Mouse (Mus musculus) midbrain, embryonic 16.5 days (tissue): ENCODE measurements at regions not wholly inside any gene's neighbourhood (a gene's known extent, or its start where the extent isn't known, plus 50 kb on each side); places are given as distances from the start of the nearest gene placed in this dataset.

Source experiments
- ATAC-seq: fragments of 200-750 bp; cut with Nextera tagmentation; 2 replicates; pipeline ENCODE4 v1.8.0; 2017; ENCODE audit warnings: moderate TSS enrichment
- H3K27ac ChIP-seq: fragments of 300-500 bp; sonication (generic); 2 replicates; pipeline ENCODE4 v1.5.1; 2014; ENCODE audit warnings: mild to moderate bottlenecking, low read length, mixed read lengths
- H3K27me3 ChIP-seq: fragments of 300-500 bp; sonication (generic); 2 replicates; pipeline ENCODE4 v1.6.1; 2014; ENCODE audit warnings: low read depth, low read length, mixed read lengths; ENCODE audit not compliant: control insufficient read depth, insufficient read depth
- H3K36me3 ChIP-seq: fragments of 300-500 bp; sonication (generic); 2 replicates; pipeline ENCODE4 v1.6.1; 2014; ENCODE audit warnings: mild to moderate bottlenecking, low read length, moderate library complexity, mixed read lengths; ENCODE audit not compliant: control insufficient read depth, insufficient read depth
- H3K4me1 ChIP-seq: fragments of 300-500 bp; sonication (generic); 2 replicates; pipeline ENCODE4 v1.6.1; 2014; ENCODE audit warnings: mild to moderate bottlenecking, low read length, mixed read lengths; ENCODE audit not compliant: control insufficient read depth, insufficient read depth
- H3K4me2 ChIP-seq: fragments of 300-500 bp; sonication (generic); 2 replicates; pipeline ENCODE4 v1.6.1; 2014; ENCODE audit warnings: mild to moderate bottlenecking, low read length, mixed read lengths
- H3K4me3 ChIP-seq: fragments of 300-500 bp; sonication (generic); 2 replicates; pipeline ENCODE4 v1.5.1; 2014; ENCODE audit warnings: low read depth, mild to moderate bottlenecking, low read length, moderate library complexity, mixed read lengths
- H3K9ac ChIP-seq: fragments of 300-500 bp; sonication (generic); 2 replicates; pipeline ENCODE4 v1.6.1; 2014; ENCODE audit warnings: low read depth, low read length, mixed read lengths
- H3K9me3 ChIP-seq: fragments of 300-500 bp; sonication (generic); replicated peaks from 2 replicates; pipeline ENCODE4 v1.6.1; 2014; ENCODE audit warnings: mild to moderate bottlenecking, low read length, mixed read lengths; ENCODE audit not compliant: control insufficient read depth, poor library complexity, severe bottlenecking
- WGBS: fragments of 180-500 bp; shearing (Covaris S2); extraction: QIAGEN DNeasy Blood & Tissue Kit; methylation state at CpG from one replicate; pipeline ENCODE4 v1.1.7; 2014; 5-methylcytosine and 5-hydroxymethylcytosine counted together

DNA sequence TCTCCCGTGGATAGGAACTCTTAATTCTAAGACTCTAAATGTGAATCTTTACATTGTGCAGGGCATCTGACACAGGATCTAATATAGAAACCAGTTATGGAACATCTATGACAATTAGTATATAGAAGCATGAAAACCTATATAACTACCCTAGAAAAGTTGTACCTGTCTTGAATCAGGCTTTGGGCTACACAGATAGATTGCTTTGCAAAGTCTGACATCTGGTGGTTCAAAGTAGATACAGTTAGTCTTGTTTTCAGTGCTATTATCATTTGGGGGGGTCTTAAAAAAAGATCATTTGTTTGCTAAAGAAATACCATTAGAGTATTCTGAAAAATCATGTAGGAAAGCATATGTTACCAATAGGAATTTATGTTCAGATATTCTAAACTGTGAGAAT, 264.7 kb downstream of the Myh15 start:
- WGBS, result 90% methylated on average over 1 of the region's 1 CpGs
- H3K27ac ChIP-seq, result no peak overlapping the region
- H3K9me3 ChIP-seq, result no peaks in the 10 kb centered on the region
- H3K36me3 ChIP-seq, result no peaks in the 10 kb centered on the region
- no peaks in the 10 kb centered on the region for H3K27me3 ChIP-seq
- no peak overlapping the region for H3K4me3 ChIP-seq
- 0 out of 2 replicates have a peak, but pooled peaks have one; percentile 45 for ATAC-seq
- H3K9ac ChIP-seq, result no peak overlapping the region
- no peak overlapping the region for H3K4me2 ChIP-seq
- no peaks in the 10 kb centered on the region for H3K4me1 ChIP-seq

DNA sequence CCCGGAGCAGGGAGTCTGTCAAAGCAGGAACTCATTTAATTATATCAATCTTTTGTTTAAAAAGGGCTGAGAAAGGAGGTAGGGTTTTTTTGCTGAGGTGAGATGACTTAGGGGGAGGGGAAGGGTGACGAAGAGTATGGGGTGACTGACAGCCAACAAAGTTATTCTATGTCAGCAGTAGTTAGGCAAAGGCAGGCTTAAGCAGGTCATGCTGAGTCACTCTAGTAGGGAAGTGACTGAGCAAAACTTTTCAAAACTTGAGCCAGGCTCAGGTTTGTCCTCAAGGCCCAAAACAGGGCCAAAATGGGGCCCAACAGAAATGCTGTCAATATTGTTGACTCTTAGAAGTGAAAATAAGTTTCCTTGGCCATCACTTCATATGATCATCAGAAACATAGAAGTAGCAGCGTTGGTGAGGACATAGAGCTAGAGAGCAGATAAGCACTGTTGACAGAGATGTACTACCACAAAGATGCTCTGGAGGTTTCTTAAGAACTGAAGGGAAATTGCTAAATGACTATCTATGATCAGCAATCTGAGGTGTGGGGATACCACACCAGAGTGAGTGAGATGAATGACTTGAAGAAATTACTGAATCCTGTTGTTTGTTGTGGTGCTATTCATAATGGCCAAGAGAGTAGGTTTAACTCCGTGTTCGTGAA, 273.6 kb downstream of the Myh15 start:
- no peak for ATAC-seq
- 91% methylated on average over 5 of the region's 5 CpGs for WGBS
- H3K4me1 ChIP-seq, result no peaks in the 10 kb centered on the region
- no peak overlapping the region for H3K9ac ChIP-seq
- H3K36me3 ChIP-seq, result no peaks in the 10 kb centered on the region
- no peaks in the 10 kb centered on the region for H3K27me3 ChIP-seq
- no peak overlapping the region for H3K27ac ChIP-seq
- H3K9me3 ChIP-seq, result no peaks in the 10 kb centered on the region
- no peak overlapping the region for H3K4me3 ChIP-seq
- no peak overlapping the region for H3K4me2 ChIP-seq

DNA sequence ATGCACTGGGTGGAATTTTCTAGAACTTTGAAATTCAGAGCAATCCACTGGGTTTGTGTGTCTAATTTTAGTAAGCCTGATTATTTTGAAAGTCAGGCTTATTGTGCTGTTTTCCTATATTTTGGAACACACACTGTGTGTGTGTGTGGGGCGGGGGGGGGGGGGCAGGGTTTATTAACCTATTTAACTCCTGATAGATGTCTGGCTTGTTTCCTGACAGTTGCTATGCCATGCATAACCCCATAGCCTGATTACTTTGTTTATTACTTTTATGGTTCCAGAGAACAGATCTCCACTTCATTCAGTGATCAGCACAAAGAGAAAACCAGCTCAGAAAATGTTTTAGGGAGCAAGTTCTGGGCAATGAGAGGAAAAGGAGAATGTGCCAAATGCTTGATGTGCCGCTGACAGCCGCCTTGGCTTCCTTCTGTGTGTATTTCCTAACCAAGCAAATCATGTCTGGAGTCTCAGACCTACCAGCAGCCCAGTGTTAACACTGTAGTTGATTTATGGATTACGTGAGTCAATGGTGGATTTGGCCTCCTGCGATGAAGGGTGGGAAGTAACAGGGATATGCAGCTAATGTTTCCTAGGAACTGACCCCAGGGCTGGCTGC, 274.9 kb downstream of the Myh15 start:
- no peak overlapping the region for H3K9ac ChIP-seq
- no peak overlapping the region for H3K4me3 ChIP-seq
- H3K27ac ChIP-seq, result no peak overlapping the region
- H3K36me3 ChIP-seq, result no peaks in the 10 kb centered on the region
- H3K27me3 ChIP-seq, result no peaks in the 10 kb centered on the region
- no peak overlapping the region for H3K4me2 ChIP-seq
- H3K9me3 ChIP-seq, result no peaks in the 10 kb centered on the region
- 83% methylated on average over 5 of the region's 5 CpGs for WGBS
- no peak for ATAC-seq
- H3K4me1 ChIP-seq, result no peaks in the 10 kb centered on the region

DNA sequence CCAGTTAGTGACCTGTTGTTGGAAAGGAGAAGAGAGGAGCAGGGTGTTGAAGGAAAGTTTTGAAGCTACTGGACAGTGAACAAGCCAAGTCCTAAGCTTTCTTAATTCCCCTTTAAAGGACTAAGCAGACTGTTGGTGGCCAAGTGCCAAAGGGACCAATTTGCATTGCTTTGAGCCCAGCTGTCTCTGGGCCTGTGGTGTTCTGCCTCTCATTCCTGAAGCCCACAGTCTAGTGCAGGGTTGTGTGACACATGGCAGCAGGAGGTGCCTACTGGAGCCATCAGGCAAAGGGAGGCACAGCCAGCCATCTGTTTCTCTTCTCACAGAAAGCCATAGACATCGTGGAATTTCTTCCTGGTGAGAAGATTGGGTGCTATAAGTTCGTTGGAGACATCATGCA, 278.6 kb downstream of the Myh15 start:
- WGBS, result 57% methylated on average over 2 of the region's 2 CpGs
- no peaks in the 10 kb centered on the region for H3K36me3 ChIP-seq
- no peak overlapping the region for H3K4me2 ChIP-seq
- no peaks in the 10 kb centered on the region for H3K4me1 ChIP-seq
- H3K27me3 ChIP-seq, result no peaks in the 10 kb centered on the region
- no peaks in the 10 kb centered on the region for H3K9me3 ChIP-seq
- H3K27ac ChIP-seq, result no peak overlapping the region
- H3K9ac ChIP-seq, result no peak overlapping the region
- no peak overlapping the region for H3K4me3 ChIP-seq
- ATAC-seq, result peak; percentile 73

DNA sequence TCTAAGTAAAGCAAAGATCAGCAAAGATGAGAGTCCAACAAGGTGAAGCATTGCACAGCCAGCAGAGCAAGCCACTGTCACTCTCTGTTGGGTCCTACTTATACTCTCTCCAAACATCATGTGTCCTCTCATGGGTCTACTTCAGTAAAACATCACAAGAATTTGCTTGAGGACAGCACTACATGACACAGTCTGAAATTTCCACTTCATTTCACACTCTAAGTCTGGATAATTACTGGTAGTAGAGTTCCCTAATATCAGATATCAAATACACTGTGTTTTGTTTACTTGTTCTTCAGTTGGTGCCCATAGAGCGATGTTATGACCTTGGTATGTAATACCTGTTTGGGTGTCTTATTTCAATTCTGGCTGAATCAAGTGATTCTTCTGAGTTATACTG, 280.7 kb downstream of the Myh15 start:
- Histone ChIP-seq H3K4me1 (no peaks in the 10 kb centered on the region), H3K27me3 (no peaks in the 10 kb centered on the region), H3K36me3 (no peaks in the 10 kb centered on the region), H3K9ac (no peak overlapping the region), H3K4me2 (no peak overlapping the region), H3K9me3 (no peaks in the 10 kb centered on the region), H3K27ac (no peak overlapping the region), H3K4me3 (no peak overlapping the region)
- 100% methylated on average over 1 of the region's 1 CpGs for WGBS
- ATAC-seq, result no peak

- H3K9ac ChIP-seq, result no peak overlapping the region
- no peak overlapping the region for H3K27ac ChIP-seq
- WGBS, result 69% methylated on average over 3 of the region's 3 CpGs
- no peaks in the 10 kb centered on the region for H3K27me3 ChIP-seq
- no peak overlapping the region for H3K4me3 ChIP-seq
- 0 out of 2 replicates have a peak, but pooled peaks have one; percentile 32 for ATAC-seq
- H3K4me2 ChIP-seq, result no peak overlapping the region
- H3K36me3 ChIP-seq, result no peaks in the 10 kb centered on the region
- H3K9me3 ChIP-seq, result no peaks in the 10 kb centered on the region
- no peaks in the 10 kb centered on the region for H3K4me1 ChIP-seq
Observed at GRCm38 (mm10) chr16:49358404-49358803, 301.1 kb downstream of the Myh15 start.

DNA sequence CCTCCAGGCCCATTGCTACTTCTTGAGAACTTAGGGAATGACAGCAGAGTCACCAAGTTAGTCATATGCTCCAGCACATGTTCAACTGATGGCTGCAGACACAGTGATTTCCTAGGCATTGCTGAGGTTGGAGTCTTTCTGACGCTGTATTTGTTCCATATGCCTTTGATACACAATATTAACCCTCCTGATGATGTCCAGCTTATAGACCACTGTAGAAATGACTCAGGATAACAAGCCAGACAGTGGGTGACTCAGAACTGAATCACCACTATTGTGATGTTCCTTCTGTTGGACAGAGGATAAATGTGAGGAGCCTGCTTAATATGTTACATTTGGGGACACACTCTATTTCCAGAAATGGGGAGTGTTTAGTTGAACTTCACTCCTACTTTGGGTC, 304.4 kb downstream of the Myh15 start:
- Histone ChIP-seq H3K4me1 (no peaks in the 10 kb centered on the region), H3K9me3 (no peaks in the 10 kb centered on the region), H3K9ac (no peak overlapping the region), H3K4me2 (no peak overlapping the region), H3K4me3 (no peak overlapping the region), H3K36me3 (no peaks in the 10 kb centered on the region), H3K27ac (no peak overlapping the region), H3K27me3 (no peaks in the 10 kb centered on the region)
- WGBS, result 76% methylated on average over 1 of the region's 1 CpGs
- ATAC-seq, result no peak

DNA sequence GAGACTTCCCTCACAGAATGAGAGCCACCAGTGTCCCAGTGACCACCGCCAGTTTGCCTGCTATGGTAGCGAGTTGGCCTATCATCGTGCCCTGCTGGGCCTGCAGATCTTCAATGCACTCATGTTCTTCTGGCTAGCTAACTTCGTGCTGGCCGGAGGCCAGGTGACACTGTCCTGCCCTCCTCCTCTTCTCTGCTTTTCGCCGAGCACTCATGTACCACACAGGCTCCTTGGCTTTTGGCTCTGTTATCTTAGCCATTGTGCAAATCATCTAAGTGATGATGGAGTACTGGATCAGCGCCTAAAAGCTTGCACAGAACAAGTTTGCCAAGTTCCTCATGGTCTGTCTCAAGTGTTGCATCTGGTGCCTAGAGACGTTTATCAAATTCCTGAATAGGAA, 312.2 kb downstream of the Myh15 start:
- Histone ChIP-seq H3K4me3 (no peak overlapping the region), H3K36me3 (no peaks in the 10 kb centered on the region), H3K27ac (no peak overlapping the region), H3K9ac (no peak overlapping the region), H3K4me2 (no peak overlapping the region), H3K4me1 (no peaks in the 10 kb centered on the region), H3K27me3 (no peaks in the 10 kb centered on the region), H3K9me3 (no peaks in the 10 kb centered on the region)
- ATAC-seq, result no peak
- 92% methylated on average over 9 of the region's 9 CpGs for WGBS

- Histone ChIP-seq H3K9me3 (no peaks in the 10 kb centered on the region), H3K4me2 (no peak overlapping the region), H3K27ac (no peak overlapping the region), H3K9ac (no peak overlapping the region), H3K4me1 (no peaks in the 10 kb centered on the region), H3K36me3 (no peaks in the 10 kb centered on the region), H3K4me3 (no peak overlapping the region), H3K27me3 (no peaks in the 10 kb centered on the region)
- 76% methylated on average over 4 of the region's 4 CpGs for WGBS
- no peak for ATAC-seq
Observed at GRCm38 (mm10) chr16:49375108-49375507, 317.8 kb downstream of the Myh15 start.
